Mouse (Mus musculus) G1E (cell line): ENCODE measurements around the gene Klc1.

Experiments used
- CTCF ChIP-seq: IDR thresholded peaks from 2 replicates; pipeline ENCODE4 v1.5.1; 2012; ENCODE audit warnings: low read depth, low read length, inconsistent platforms, mixed read lengths
- GATA1 ChIP-seq: IDR thresholded peaks from 2 replicates; pipeline ENCODE4 v1.6.1; 2012; ENCODE audit warnings: borderline replicate concordance, low read length, inconsistent platforms, mixed read lengths
- GATA2 ChIP-seq: IDR thresholded peaks from 2 replicates; pipeline ENCODE4 v1.6.1; 2012; ENCODE audit warnings: low read depth, low read length, inconsistent platforms, borderline replicate concordance

GRCm38 (mm10) chr12:111737370-111737769 is 21.3 kb upstream of the Klc1 start:
- TF ChIP-seq GATA2 (no peak), GATA1 (no peak), CTCF (no peak)
